In the genomic region with DNA sequence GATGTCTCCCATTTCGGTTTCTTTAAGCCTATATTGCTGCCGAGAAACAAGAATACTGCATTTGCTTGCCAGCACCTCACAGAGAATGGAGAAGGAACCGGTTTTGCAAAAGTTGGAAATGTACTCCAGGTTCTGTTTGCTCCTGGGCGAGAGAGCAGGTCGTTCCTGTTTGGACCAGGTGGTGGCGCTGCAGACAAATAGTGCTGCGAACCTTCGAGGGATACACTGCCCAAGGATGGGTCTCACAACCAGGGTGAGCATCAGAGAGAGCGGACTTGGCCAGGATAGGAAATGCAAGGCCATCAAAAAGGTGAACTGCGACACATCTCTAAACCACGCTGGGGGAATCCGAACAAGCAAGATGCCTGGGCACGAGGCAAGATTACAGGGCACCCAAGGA, we compare ENCODE assay signal across 9 mouse cellular contexts. TPM values are rescaled to one million over a fixed set of nuclear protein-coding genes. Genes with fewer than 3 reads are reported as not detected.
DNase-seq lines count a peak whose midpoint lies in the region; ATAC-seq and TF ChIP-seq lines count a peak whose summit lies in the region.
"Had no signal": no experiment of that assay in that cellular context is flagged by ENCODE, and none has a peak within 500 bp of the region (broad histone marks: within the 10 kb centered on the region; RNA-seq: fewer than 3 reads in every experiment).

No protein-coding gene starts in this region.

- peak; percentile 82 for TF ChIP-seq CTCF in bone marrow macrophage, adult 2 months (IDR thresholded peaks at IDR 0.05; ENCODE audit: low read depth, low read length)

- no peaks in the 10 kb centered on the region for H3K36me3 ChIP-seq in forebrain, embryonic 10.5 days (replicated peaks)
- H3K36me3 ChIP-seq in lung, embryonic 16.5 days (ENCODE audit: control insufficient read depth, insufficient read depth, low read length), result no peaks in the 10 kb centered on the region
- H3K36me3 ChIP-seq: liver, embryonic 15.5 days had no signal

- DNase-seq in ES-CJ7 (ENCODE audit: low read depth, low spot score), result peak; percentile 62
- DNase-seq in forebrain, embryonic 10.5 days (ENCODE audit: extremely low spot score, low spot score), result peak; percentile 72
- peak; percentile 76 to 82 for DNase-seq in heart, postnatal 36 days
- DNase-seq in layer of hippocampus, adult 8-10 months (ENCODE audit: low spot score in 2 of 2), result peak; percentile 34 to 73
- DNase-seq in right cerebral cortex, adult 18-20 months, result peak; percentile 70
- peak; percentile 78 for DNase-seq in urinary bladder, postnatal 10 days (ENCODE audit: low spot score)

- intact Hi-C loops in heart, postnatal 36 days (cut with DNase I), result loop anchor here (1.0 to 5.0 kb wide), 3 partner anchors 119 to 317 kb away; no protein-coding TSS in a partner anchor

- no peaks in the 10 kb centered on the region for H3K27me3 ChIP-seq in forebrain, embryonic 10.5 days (ENCODE audit: poor library complexity, severe bottlenecking)
- H3K27me3 ChIP-seq in lung, embryonic 16.5 days (ENCODE audit: control insufficient read depth, insufficient read depth, low read depth, low read length), result no peaks in the 10 kb centered on the region
- H3K27me3 ChIP-seq: liver, embryonic 15.5 days had no signal

- peak; percentile 90 for ATAC-seq in lung, embryonic 16.5 days (ENCODE audit: low read depth)

- no peak for TF ChIP-seq POLR2A in bone marrow macrophage, adult 2 months (IDR thresholded peaks at IDR 0.05; ENCODE audit: borderline replicate concordance, low read depth, low read length)

- 17% methylated on average over 13 of the region's 13 CpGs for WGBS in forebrain, embryonic 10.5 days
- 9% methylated on average over 13 of the region's 13 CpGs for WGBS in lung, embryonic 16.5 days

- no peak overlapping the region for H3K27ac ChIP-seq in bone marrow macrophage, adult 2 months (ENCODE audit: insufficient read depth, low read depth, low read length)
- H3K27ac ChIP-seq in forebrain, embryonic 10.5 days, result no peak overlapping the region
- no peak overlapping the region for H3K27ac ChIP-seq in lung, embryonic 16.5 days (ENCODE audit: low read length)
- H3K27ac ChIP-seq: liver, embryonic 15.5 days had no signal

- H3K9ac ChIP-seq in lung, embryonic 16.5 days (ENCODE audit: low read length), result no peak overlapping the region
- H3K9ac ChIP-seq: liver, embryonic 15.5 days had no signal

- H3K4me1 ChIP-seq in bone marrow macrophage, adult 2 months (ENCODE audit: control insufficient read depth, insufficient read depth, low read length), result no peaks in the 10 kb centered on the region
- H3K4me1 ChIP-seq in forebrain, embryonic 10.5 days, result peaks cover 12% of the 10 kb centered on the region; the same call in 1 of the 2 replicates
- no peaks in the 10 kb centered on the region; the same call in 1 of the 2 replicates for H3K4me1 ChIP-seq in lung, embryonic 16.5 days (replicated peaks; ENCODE audit: control insufficient read depth, insufficient read depth, low read length)
- H3K4me1 ChIP-seq: liver, embryonic 15.5 days had no signal

- no peak overlapping the region for H3K4me3 ChIP-seq in bone marrow macrophage, adult 2 months (ENCODE audit: insufficient read depth, low read length)
- no peak overlapping the region for H3K4me3 ChIP-seq in forebrain, embryonic 10.5 days
- H3K4me3 ChIP-seq in lung, embryonic 16.5 days (ENCODE audit: low read length), result no peak overlapping the region
- H3K4me3 ChIP-seq: liver, embryonic 15.5 days had no signal

- H3K4me2 ChIP-seq in lung, embryonic 16.5 days (ENCODE audit: low read depth, low read length), result no peak overlapping the region
- H3K4me2 ChIP-seq: liver, embryonic 15.5 days had no signal

- no peaks in the 10 kb centered on the region for H3K9me3 ChIP-seq in forebrain, embryonic 10.5 days
- no peaks in the 10 kb centered on the region for H3K9me3 ChIP-seq in lung, embryonic 16.5 days (ENCODE audit: control insufficient read depth, low read length)
- H3K9me3 ChIP-seq: liver, embryonic 15.5 days had no signal

RNA-seq across cellular contexts. Expression of a gene that starts 54.0 kb away (rescaled TPM):
- 11.2 and 13.0 TPM in 2 replicates for polyA plus RNA-seq in bone marrow macrophage, adult 2 months (2012; ENCODE audit: insufficient read depth, insufficient read length, missing spikeins)
- polyA plus RNA-seq in forebrain, embryonic 10.5 days (2016; fragmentation: Nextera tagmentation; extraction: Ambion mirVana), result 14.2 and 16.8 TPM in 2 replicates
- 100 to 1,000 TPM in 1 of 2 experiments, 10 to 100 TPM in 1; 78.2 to 109 TPM for total RNA-seq in heart, postnatal 36 days (2021)
- total RNA-seq in layer of hippocampus, adult 8-10 months (2022), result 10 to 100 TPM; 67.2 to 81.0 (median 75.2) TPM
- 121 and 123 TPM in 2 replicates for polyA plus RNA-seq in lung, embryonic 16.5 days (2015; fragmentation: Nextera tagmentation; extraction: Ambion mirVana)
